Mouse (Mus musculus): ENCODE results near the gene Rcbtb2.
A peak's percentile ranks its signal among the peaks of the same experiment; 100 is the strongest.

Gene Rcbtb2

DNA sequence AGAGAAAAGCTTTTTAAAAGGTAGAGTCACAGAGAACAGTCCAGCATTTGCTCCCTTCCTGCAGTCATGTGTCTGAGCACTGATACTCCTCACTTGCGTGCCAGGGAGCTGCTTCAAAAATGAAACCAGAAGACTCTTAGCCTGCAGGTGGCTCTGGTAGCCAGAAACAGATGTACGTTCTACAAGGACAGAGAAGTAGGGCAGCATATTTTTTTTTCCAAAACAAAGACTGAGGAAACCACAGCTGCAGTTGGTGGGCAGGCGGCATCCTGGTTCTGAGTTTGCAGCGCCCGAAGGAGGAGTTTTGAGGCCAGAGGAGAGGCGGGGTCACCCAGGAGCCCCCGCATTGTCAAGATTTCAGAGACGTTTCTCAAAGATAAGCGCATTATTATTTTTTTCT, 5.9 kb upstream of the Rcbtb2 start:
- peak; percentile 51 for DNase-seq

GRCm38 (mm10) chr14:73117411-73118392, 5.1 kb upstream of the Rcbtb2 start:
- no peak for DNase-seq

GRCm38 (mm10) chr14:73118482-73119347, 4.1 kb upstream of the Rcbtb2 start:
- no peak for DNase-seq

DNA sequence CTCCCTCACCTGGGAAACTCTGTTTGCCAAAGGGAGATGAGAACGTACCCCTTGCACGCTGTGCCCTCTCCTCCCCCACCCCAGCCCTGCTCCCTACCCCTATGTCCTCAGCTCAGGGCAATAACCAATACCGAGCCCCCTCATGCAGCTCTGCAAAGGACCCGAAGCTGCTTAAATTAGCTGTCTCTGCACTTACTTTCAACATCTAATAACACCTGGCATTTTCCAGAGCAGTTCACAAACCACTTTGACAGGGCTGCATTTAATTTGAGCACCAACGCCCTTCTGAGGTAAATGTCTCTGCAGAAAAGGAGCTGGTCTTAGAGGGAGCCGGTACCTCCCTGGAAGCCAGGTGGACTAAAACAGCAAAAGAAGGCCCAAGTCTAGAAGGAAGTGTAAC, 3.4 kb upstream of the Rcbtb2 start:
- DNase-seq, result no peak

DNA sequence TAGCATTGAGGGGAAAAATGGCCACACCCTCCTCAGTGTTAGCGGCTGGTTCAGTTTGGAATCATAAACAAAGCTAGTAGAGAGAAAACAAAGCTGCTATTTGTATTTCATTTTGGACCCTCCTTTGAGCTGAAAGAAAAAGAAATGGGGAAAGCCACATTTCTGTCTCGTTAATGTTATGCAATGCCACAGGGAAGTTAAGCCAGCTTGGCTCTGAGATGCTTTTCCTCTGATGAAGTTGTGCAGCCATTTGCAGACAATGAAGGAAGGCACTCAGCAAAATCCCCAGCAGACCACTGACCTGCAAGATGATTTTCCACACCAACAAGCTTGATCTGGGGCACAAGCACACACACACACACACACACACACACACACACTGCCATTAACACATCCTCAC, 2.9 kb upstream of the Rcbtb2 start:
- no peak for DNase-seq

DNA sequence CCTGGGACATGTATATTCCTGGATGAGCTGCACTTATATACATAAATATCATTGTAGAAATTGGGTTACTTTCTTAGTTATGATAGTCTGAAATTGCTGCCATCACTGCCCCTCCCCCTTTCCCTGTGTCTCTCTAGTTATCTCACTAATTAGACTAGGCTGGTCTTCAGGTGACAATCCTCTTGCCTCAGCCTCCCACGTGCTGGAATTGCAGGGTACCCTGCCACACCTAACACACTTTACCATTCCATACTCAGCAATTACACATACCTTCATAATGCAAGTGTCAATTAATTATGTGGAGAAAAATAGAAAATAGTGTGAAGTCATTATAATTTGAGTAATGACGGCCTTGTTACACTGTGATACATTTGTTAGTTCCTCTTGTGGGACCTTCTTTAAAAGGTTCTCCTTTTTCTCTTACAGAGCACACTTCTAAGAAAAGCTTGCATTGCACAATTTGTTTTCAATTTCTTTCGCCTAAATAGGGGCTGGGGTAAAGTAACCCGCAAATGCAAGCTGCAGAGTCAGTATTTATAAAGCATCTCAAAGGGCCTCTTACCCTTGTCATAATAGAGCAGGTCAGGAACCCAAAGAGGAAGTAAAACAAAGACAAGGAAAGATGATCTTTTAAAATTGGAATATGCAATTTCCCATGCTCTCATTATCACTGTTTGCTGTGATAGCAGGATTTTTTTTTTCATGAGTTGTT, 470 bp upstream of the Rcbtb2 start:
- DNase-seq, result no peak

DNA sequence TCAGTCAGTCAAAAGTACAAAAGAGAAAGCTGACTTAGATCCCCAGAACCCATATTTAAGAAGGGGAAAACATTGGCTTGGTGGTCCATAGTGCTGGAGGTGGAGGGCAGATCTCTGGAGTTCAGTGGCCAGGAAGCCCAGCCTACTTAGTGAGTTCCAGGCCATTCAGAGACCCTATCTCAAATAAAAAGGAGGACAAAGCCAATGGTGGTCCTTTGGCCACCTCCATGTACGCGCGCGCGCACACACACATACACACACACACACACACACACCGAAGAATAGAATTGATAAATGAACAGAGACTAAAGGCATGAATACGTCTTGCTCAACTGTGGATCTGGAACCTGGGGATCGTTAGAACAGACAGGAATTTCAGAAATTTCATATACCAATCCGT, 544 bp downstream of the Rcbtb2 start:
- no peak for DNase-seq

GRCm38 (mm10) chr14:73123786-73124185, 949 bp downstream of the Rcbtb2 start:
- no peak for DNase-seq

- peak; percentile 28 for DNase-seq
Measured at GRCm38 (mm10) chr14:73130519-73130918, 7.7 kb downstream of the Rcbtb2 start.

GRCm38 (mm10) chr14:73131856-73132410, 9.1 kb downstream of the Rcbtb2 start:
- no peak for DNase-seq

GRCm38 (mm10) chr14:73132731-73133130, 9.9 kb downstream of the Rcbtb2 start:
- no peak for DNase-seq

- DNase-seq, result no peak
Measured at GRCm38 (mm10) chr14:73137234-73137633, 14.4 kb downstream of the Rcbtb2 start.

DNA sequence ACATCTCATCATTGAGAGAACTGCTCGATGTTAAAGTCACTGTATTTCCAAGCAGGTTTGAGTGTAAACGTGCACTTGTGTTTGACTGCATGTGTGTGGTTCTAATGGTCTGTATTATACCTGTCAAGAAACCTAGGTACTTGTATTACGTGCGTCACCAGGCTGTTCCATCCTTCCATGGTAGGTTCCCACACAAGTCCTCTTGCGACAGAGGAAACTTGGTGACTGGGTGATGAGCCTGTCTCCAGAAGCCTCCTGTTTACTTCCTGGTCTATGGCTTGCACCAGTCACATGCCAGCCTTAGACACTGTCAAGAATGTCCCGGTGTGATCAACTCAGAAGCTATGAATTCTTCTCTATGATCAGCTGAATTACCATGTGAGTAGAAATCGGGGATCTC, 15.6 kb downstream of the Rcbtb2 start:
- no peak for DNase-seq

DNA sequence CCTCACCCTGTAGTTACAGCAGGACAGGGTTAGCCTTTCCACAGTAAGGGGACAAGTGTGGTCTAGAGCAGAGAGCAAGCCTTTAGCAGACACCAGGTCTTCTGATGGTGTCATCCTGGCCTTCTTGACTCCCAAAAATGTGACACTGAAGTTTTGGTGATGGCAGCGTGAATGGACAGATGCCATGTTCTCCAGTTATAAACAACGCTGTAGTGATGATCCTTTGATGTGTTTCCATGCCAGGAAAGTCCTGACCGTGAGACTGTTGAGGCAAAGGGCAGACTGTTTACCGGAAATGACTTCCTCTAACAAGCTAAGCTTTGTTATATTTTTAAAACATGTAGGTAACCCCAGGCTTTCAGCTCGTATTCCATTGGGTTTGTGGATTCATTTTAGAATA, 17.0 kb downstream of the Rcbtb2 start:
- DNase-seq, result no peak

- peak; percentile 8 for DNase-seq
Measured at GRCm38 (mm10) chr14:73141800-73142199, 19.0 kb downstream of the Rcbtb2 start.

DNA sequence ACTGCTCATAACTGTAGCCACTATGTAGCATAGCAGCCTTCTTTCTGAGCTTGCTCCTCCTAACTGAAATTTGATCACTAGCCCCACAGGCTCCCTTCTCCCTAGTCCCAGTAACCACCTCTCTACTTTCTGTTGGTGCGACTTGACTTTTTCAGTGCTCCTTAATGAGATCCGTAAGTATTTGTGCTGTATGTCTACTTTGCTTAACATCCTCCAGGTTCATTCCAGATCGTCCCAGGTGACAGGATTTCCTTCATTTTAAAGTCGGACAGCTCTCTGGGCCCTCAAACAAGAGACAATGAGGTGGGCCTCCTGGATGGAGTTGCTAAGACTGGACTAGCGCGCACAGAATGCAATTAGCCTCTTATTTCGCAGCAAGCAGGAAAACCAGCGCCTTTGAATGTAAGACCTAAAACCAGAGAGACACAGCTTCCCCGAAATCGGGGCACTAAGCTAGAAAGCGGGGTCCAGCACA, 19.6 kb downstream of the Rcbtb2 start:
- no peak for DNase-seq

DNA sequence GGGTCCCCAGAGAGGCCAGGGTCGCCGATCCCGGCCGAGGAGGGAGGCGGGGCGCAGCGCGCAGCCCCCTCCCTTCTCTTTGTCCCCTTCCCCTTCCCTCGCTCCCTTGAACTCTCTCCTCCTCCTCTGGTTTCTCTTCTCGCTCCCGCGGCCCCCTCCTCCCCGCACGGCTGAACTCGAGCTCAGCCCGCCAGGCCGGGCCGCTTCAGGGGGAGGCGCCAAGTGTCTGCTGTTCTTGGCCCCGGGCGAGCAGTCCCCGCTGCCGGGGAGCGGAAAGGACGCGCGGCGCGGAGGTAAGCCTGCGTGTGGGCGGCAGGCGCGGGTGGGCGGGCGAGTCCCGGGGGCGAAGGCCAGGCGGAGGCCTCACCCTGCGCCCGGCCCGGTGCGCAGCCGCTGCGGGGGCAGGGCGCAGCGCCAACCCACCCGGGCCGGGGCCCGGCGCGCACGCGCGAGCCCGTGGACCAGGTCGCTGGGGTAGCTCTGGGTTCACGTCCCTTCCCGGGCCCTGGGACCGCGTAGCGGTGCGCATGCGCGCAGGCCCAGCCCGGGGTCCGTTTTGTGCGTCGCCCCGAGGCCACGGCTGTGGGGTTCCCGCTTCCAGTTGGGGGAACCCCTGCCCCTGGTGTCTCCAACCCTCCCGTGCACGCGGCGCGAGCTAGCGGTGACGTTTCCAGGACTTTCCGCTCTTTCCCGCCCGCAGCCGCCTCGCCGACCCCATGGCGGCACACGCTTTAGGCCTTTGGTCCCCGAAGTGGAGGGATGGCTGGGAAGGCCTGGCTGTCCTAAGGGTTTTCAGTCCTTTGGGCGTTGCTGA, 20.3 kb downstream of the Rcbtb2 start:
- peak; percentile 92 for DNase-seq

- DNase-seq, result no peak
Measured at GRCm38 (mm10) chr14:73143710-73144420, 21.0 kb downstream of the Rcbtb2 start.

- no peak for DNase-seq
Measured at GRCm38 (mm10) chr14:73145531-73145930, 22.7 kb downstream of the Rcbtb2 start.

DNA sequence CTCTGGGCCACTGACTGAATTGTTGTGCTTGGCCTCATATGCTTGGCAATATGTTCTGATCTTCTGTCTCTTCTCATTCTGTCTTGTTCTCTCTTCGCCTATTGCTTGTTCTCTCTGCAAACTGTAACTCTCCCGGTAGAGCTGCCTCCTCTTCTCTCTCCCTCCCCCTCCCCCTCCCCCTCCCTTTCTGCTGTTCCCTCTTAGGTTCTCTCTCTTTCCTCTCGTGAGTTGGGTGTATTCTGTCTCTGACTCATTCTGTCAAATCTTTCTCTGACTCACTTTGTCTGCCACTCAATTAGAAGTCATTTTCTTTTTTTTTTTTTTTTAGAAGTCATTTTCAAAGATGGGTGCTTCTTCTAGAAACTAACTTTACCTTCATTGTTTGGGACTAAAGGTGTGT, 23.9 kb downstream of the Rcbtb2 start:
- no peak for DNase-seq

DNA sequence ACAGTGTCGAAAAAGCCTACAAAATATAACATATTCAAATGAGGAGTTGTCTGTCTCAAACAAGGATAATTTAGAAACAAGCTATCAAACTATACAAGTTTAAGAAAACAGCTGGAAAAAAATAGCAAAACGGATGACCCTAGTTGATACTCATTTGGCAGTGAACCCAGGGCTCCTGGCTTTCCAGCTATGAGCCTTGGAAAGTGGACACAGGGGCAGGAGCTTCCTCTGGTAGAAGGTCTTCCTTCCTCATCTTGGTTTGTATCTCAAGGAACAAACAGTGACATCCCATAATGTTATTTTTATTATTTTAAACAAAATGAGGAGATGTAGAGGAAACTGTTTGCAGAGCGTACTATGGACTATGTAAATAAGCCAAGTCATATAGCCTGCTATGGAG, 25.3 kb downstream of the Rcbtb2 start:
- no peak for DNase-seq
